Mouse (Mus musculus) kidney, postnatal 10 days (tissue): ENCODE results near the gene Smad9.
A peak's percentile ranks its signal among the peaks of the same experiment; 100 is the strongest.
"Not testable (repeated sequence)": the region's sequence is repeated elsewhere in the genome, so short reads cannot be mapped to it uniquely, and the experiment has no call there.

Experiments used
- DNase-seq: peaks from one replicate; pipeline ENCODE4 v3.0.0; 2021; ENCODE audit warnings: mixed read lengths

Gene Smad9

DNA sequence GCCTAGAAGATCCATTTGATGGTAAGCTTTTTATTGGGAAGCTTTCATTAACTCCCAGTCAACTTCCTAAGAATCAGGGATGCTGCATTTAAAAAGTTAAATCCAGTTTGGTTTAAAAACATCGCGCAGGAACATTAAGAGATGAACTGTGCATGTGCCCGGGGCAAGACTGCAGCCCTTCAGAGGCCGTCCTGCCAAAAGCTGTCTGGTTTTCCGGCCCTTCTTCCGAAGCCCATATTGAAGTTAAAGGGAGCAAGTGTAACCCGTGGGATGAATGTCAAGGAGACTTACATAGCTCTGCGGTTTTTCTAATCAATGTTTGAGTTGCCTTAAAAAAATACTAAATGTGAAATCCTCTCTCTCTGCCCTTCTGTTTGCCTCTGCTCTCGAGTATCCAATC lies 3.8 kb downstream of the Smad9 start:
- no peak for DNase-seq

DNA sequence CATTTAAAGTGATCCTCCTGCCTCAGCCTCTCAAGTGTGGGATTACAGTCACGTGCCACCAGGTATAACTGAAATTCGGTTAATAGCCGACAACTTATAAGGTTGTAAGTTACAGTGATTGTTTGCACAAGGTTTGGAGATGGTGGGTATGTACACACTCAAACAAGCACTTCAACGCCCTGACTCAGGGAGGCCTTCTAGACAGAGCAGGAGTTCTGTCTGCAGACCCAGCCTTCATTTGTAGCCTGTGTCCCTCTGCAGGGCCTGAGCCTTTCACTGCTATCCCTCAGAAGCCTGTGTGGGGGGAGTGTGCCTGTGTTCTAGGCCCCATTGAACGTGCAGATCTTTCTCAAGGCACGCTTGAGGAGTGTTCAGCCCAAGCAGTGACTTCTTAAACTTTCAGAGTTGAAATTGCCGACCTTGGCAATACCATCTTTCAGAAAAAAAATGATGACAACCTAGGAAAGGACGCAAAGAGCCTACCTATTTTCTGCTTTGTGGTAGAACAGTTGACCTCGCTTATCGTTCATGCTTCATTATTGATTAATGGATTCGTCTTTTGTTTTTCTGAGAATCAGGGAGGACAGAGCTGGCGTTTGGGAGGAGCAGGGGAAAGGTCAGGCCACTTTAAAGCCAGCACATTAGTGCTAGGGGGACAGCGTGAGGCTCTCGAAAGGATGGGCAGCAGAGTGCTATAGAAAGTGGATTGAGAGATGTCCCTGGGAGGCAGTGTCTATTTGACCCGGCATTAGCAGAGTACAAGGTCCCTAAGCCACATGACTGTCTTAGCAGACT lies 5.1 kb downstream of the Smad9 start:
- no peak for DNase-seq

DNA sequence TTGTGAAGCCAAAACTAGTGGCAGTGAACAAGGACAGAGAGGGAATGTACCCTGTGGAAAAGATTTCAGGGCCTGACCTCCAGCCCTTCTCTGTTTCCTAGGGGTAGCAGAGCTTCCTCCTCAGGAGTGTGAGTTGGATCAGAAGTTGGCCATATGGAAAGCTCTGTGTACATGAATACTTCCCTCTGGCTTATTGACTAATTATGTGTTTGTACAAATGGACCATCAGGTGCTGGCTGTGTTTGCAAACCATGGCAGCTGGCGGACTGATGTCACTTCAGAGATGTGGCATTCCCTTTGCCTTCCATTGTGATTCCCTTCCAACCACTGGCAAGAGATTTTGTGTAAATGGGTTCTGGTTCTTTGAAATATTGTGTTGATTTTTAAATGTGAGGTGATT lies 5.9 kb downstream of the Smad9 start:
- DNase-seq = no peak

DNA sequence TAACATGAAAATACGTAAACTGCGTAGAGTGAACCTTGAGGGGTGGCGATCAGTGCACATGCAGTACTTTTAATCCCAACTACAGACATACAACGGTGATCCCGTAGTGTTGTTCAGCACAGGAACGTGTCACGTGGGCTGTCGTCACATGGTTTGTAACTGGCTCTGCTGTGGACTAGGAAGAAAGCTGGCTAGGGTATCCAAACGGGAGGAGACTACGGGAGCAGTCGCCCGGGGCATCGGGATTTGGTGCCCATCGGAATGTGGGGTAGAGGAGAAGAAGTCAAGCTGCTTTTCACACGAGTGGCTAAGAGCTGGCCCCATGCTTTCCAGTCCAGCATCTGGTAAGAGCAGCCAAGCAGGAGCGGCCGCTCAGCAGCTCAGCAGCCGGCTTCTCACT lies 9.0 kb downstream of the Smad9 start:
- peak; percentile 42 for DNase-seq

DNA sequence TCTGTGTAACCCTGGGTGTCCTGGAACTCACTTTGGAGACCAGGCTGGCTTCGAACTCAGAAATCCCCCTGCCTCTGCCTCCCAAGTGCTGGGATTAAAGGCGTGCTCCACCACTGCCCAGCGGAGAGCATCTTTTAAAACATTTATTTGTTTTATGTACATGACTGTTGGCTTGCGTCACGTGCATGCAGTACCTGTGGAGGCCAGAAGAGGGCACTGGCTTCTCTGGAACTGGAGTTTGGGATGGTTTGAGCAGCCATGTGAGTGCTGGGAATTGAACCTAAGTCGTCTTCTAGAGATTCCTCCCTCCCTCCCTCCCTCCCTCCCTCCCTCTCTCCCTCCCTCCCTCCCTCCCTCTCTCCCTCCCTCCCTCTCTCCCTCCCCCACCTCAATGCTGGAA lies 10.1 kb downstream of the Smad9 start:
- DNase-seq = not testable (repeated sequence)

DNA sequence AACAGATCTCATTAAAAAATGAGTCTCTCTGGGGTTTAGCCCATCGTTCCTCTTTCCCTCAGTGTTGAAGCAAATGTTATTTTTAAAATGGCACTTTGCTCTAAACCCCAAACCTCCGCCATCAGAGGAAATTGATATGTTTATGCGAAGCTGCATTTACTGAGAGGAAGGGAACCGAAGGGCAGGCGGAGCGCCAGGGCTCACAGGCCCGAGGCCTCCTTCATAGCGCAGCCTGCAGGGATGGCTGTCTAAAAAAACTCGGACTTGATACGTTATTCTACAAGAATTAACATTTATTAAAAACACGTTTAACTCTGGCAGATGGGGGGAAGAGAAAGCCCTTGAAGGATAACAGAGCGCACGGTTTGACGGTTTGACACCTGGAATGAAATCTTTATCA lies 10.7 kb downstream of the Smad9 start:
- no peak for DNase-seq

DNA sequence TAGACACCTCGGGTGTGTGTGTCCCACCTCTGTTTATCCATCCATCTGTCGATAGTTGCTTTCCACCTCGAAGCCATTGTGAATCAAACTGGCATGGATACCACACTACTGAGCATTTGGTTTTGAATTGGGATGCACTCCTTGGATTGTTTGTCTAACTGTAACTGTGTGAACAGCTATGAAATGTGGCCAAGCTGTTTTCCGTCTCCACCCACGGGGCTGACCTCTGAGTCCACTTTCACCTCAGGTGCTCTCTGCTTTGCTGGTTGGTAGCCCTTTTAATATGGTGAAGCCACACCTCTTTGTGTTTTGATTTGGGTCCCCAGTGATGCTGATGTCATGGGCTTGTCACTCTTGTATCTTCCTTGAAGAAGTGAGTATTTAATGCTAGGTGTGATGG lies 11.4 kb downstream of the Smad9 start:
- DNase-seq = no peak

DNA sequence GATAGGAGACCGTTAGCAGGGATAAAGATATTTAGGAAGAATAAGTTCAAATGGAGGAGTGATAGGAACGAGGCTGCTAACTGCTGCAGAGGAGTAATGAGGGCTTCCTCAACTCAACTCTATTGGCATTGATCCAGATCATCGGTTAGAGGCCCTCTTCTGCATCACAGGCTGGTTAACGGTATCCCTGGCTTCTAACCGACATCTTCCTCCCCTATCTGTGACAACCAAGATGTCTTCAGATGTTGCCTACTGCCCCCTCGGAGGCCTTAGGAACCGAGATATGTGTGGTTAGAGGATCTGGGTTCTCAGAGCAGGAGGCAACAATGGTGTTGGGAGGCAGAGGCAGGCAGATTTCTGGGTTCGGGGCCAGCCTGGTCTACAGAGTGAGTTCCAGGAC lies 13.2 kb downstream of the Smad9 start:
- DNase-seq = no peak

DNA sequence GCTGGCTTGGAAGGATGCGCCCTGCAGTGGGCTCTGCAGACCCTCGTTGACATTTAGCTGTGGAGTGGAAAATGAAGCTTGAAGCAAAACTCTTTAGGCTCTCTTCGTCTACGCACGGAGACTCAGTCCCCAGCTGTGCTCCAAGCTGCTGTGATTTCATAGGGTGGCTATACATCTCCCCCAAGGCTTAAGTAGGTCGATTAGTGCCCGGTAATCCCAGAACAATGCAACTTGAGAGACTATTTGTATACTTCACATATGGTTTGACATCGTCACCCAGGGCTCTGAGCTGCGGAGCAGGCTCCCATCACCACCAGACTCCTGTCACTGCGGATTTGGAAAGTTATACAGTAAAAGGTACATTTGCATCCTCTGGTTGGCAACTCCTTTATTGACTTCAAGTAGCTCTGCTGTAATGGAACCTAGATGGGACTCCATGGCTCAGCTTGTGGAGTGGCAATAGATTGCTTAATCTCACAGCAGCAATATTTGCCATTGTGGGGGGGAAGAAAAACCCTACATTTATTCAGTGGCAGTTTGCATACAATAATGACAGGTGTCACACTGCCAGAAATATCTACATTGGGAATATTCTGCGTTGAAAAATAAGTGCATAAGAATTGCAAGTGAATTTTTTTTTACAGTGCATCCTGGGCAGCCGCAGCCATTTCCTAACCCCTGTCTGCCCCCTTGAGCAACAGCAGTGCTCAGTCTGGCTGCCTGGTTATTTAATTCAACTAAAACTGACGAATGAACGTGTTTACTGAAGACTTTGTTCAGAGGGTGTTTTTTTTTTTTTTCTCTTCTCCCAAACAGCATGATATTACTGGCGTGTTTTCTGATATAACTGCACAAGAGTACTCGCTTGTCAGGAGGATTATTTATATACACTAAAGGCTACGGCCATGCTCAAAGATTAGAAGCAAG lies 14.2 kb downstream of the Smad9 start:
- DNase-seq = no peak

DNA sequence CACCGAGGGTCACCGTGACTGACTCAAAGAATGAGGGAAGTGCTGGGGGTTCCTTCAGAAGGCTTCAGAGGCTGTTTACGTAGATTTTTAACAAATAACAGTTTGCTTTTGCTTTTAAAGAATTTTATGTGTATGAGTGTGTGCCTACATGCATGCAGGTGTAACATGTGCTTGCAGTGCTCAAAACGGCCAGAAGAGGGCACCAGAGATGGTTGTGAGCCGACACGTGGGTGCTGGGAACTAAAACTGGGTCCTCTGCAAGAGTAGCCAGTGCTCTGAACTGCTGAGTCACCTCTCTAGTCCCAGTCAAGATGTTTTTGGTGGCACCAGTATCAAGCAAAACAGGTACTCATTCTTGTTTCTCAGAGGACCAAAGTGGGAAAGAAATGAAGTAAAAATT lies 18.2 kb downstream of the Smad9 start:
- no peak for DNase-seq

DNA sequence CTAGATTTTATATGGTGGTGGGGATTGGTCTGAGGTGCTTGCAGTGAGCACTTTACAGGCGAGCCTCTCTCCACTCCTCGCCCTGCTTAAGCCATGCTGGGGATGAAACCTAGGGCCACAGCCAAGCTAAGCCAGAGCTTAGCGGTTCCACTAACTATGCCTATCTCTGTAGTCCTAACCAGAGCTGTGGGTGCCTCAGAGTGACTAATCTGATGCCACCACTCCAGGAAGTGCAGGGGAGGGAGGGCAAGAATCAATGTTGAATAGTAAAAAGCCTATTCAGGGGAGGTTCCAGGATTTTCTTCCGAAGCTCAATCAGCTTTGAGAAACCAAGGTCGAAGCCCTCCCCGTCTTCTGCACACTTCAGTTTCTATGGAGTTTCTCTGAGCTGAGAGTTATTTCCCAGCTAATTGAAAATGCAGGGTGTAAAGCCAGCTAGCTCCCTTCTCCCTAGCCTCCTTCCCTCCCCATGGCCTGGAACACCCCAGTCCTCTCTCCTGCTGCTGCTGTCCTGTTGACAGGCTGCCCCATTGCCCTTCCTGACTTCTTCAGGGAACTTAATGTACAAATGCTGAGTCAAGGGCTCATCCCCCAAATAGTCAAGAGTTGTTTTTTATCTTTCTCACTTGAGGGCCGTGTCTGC lies 20.7 kb downstream of the Smad9 start:
- DNase-seq = no peak

DNA sequence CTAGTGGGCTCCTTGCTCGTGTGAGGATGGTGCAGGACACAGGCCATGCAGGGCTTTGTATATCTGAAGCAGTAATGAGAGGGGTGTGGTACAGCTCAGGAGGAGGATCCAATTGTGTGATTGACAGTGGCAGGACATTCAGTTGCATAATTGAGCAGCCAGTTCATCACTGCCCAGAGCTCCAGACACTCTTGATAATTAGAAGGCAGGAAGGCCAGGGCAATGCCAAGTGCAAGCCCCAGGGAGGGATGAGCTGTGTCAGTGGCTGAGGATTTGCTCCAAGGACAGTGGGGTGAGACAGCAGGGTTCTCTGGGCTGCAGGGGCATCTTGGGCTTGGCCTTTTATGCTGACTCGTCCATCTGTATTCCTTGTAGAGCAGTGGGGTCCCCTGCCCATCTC lies 35.2 kb downstream of the Smad9 start:
- no peak for DNase-seq

DNA sequence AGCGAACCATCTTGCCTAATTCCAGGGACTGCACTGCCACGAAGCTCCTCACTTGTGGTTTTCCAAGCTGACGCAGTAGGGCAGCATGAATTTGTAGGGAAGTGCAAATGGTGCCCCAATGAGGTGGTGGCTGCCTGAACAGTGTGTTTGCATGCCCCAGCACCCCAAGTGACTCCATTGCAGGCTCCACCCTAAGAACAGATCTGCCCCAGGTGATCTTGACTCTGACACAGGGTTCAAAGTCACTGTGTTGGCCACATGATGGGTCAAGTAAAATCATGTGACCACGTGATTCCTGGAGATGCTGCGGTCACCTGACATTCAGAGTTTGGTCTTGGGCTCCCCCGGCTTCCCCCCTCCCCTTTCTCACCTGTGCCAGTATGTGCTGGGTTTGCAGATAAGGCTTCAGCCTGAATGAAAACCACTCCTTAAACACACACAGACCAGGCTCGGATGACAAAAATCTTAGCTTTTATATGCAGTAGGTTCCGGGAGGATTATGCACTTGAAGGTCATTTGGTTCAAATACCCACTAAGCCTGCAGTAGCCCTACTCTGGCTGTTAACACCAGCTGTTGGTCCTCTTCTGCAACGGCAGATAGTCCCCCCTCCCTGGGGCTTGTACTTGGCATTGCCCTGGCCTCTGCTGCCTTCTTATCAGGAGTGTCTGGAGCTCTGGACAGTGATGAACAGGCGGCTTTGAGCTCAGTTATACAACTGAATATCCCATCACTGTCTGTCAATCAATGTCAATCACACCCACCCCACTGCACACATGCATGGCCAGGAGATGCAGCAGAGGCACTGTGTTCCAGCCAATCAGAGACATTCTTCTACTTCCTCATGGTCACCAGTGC lies 36.7 kb downstream of the Smad9 start:
- DNase-seq = no peak

DNA sequence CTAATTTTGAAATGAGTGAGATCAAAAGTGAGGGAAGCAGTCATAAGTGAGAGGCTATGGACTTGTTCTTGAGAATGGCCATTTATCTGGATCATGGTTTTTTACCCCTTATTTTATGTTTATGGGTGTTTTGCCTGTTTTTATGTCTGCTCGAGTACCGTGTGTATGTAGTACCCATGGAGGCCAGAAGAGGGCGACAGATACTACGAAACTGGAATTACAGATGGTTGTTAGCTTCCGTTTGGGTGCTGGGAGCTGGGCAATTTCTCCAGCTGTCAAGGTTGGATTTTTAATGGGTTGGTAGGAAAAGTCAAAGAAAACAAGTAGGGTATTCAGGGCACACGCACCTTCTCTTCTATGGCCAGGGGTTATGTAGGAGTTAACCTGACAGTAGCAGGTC lies 38.4 kb downstream of the Smad9 start:
- DNase-seq = no peak

DNA sequence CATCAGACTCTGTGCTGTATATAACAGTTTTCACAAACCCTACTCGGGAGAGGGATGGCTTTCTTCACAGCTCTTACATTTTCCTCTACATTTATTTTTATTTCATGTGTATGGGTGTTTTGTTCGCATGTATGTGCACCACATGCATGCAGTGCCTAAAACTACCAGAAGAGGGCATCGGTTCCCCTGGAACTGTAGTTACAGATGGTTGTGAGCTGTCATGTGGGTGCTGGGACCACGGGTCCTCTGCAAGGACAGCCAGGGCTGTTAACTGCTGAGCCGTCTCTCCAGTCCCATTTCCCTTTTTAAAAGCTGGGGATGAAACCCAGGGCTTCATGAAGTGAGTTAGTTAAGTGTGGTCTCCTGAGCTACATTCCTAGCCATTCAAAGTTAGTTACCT lies 40.0 kb downstream of the Smad9 start:
- DNase-seq = no peak

DNA sequence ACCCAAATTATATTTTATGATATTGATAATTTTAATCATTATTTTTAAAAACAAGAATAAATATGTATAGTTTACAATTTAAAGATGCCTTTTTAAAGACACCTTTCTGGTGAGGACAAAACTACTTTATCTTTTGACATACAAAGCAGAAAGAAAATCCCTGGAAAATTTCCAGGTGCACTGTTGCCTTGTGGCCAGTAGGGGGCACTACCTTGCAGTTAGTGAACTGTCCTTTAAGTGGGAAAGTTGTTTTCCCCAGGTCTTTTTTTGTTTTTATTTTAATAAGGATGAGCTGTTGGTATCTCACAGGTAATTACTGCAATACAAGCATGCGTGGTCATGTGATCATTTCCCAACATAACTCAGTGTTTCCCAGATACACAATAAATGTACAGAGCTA lies 40.4 kb downstream of the Smad9 start:
- no peak for DNase-seq

DNA sequence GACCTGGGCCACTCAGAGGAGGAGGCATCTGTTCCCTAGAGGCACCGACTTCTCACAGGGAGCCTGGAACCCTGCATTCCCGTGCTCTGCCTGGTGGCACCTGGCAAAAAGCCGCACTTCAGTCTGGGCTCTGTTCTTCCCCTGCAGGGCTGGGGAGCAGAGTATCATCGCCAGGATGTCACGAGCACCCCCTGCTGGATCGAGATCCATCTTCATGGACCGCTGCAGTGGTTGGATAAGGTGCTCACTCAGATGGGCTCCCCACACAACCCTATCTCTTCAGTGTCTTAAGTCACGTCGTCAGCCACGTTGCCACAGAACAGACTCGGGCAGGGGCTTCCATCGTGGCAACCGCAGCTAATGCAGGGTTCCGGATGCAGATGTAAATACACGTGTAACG lies 41.8 kb downstream of the Smad9 start:
- peak; percentile 75 for DNase-seq

DNA sequence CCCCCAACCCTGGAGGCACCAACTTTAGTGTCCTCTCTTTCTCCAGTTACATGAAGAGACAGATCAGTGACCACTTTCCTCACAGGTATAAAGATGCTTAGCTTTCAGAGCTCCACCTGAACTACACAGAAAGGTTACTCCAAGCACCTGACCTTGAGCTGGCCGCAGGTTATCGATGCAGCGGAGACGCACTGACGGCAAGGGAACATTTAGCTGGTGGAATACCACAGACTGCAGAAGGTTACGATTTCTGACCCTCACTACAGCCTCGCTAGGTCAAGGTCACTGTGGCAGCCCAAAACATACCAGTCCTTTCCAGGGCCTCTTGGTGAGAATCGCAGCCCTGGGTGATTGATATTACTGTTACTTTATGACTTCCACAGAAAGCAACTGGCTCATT lies 48.3 kb downstream of the Smad9 start:
- no peak for DNase-seq

DNA sequence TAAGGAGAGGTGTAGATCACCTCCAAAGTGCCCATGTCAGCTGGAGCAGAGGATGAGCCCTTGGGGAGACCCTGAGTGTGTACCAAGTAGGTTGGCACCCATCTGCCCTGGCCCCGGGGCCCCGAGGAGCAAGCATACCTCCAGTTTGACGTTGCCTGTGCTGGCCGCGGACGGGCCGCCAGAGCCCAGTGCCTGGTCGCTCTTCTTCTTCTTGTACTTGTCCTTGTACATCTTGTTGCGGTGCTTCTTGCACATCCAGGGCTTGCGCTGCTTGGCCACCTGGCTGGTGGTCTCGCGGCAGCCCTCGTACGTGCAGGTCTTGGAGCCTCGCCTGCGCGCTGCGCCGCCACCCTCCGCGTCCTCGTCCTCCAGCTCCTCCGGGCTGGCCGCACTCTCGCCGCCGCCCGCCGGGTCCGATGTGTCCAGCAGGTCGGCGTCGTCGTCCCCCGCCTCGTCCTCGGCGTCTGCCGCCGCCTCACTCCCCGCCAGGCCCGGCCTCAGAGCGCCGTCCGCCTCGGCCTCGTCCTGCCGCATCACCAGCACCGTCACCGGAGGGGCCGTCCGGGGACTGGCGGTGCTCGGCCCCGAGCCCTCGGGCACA lies 51.8 kb downstream of the Smad9 start:
- no peak for DNase-seq

DNA sequence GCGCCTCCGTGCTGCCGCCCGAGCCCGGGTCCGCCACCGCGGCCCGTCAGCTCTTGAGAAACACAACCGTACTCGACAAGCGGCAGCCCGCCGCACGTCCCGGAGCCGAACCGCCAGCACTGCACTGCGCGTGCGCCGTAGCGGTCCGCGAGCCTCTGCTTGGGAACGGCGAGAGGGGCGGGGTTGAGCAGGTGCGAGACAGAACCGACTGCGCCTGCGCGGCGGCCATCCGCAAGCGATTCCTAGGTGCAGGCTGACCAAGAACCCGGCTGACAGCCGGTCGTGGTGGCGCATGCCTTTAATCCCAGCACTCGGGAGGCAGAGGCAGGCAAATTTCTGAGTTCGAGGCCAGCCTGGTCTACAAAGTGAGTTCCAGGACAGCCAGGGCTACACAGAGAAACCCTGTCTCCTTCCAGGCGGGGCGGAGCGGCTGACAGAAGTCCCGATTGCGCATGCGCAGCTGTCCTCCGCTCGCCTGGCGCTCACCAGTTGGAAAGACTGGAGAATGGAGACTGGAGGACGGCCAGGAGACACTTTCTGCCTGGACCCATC lies 52.4 kb downstream of the Smad9 start, which contains the start of gene Rfxap:
Gene Rfxap, minus strand, starts transcription at position 126 of the 552 bp plus-strand sequence.
- peak; percentile 98 for DNase-seq

DNA sequence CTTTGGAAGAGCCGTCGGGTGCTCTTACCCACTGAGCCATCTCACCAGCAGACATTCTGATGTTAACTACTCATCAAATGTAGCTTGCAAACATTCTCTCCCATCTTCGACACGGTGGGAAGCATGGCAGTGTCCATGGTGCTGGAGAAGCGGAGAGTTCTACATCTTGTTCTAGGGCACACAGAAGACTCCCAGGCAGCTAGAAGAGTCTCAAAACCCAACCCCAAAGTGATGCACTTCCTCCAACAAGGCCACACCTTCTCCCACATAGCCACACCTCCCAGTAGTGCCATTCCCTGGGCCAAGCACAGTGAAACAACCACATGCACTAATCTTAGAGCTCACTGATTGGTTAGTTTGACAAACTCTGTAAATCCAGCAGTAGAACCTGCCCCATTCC lies 53.7 kb downstream of the Smad9 start:
- DNase-seq = no peak

DNA sequence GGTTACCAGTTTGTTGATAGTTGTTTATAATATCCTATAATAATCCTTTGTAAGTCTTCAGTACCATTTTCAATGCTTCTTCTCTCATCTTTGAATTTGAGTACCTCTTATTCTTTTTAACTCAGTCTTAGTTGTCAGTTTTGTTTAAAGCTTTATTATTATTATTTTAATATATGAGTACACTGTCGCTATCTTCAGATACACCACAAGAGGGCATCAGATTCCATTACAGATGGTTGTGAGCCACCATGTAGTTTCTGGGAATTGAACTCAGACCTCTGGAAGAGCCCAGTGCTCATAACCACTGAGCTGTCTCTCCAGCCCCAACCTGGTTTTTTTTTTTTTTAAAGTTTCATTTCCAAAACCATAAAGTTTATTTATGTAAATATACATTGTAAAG lies 56.2 kb downstream of the Smad9 start:
- DNase-seq = no peak
